Mouse (Mus musculus) right cerebral cortex, postnatal 25 days (tissue): ENCODE results near the gene Hspb7.

ENCODE experiments used
- DNase-seq: peaks from one replicate; pipeline ENCODE4 v3.0.0; 2022

Hspb7 gene

GRCm38 (mm10) chr4:141420192-141420829 lies at the start of gene Hspb7:
Gene Hspb7, plus strand, starts transcription at chr4:141420779.
- no peak for DNase-seq

DNA sequence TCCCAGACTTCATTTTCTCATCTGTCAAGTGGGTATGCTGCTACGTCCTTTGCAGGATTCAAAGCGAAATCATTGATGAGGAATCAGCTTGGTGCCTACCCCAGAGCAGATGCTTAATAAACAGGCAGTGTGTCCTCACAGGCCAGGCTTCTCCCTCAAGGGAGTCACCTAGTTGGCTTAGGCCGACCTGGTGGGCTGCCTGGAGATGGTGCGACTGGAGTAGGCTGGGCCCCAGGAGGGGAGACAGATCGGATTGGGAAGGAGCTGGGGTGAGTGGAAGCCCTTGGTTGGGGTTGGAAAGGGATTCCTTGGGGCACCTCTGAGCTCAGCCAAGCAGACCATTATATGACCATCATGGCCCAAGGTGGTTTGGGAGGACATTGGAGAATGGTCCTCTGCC lies 48.2 kb upstream of the Hspb7 start:
- no peak for DNase-seq

DNA sequence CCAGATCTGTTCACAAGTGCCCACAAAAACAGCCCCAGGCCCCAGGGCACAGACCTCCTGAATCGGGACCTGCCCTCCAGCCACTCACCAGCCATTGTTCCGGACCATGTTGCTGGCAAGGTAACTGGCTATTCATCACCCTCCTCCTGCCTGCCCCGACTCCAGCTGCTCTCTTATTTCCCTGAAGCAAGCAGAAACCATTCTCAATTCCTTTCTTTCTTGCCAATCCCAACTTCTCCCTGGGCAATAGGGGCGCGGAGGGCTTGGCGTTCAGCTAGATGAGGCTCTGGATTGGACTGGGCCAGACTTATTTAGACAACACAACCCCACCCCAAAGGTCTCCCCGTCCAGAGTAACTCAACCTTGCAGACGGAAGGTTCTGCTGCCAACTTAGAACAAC lies 40.9 kb upstream of the Hspb7 start:
- no peak for DNase-seq

GRCm38 (mm10) chr4:141382406-141382805 lies 38.2 kb upstream of the Hspb7 start:
- no peak for DNase-seq

DNA sequence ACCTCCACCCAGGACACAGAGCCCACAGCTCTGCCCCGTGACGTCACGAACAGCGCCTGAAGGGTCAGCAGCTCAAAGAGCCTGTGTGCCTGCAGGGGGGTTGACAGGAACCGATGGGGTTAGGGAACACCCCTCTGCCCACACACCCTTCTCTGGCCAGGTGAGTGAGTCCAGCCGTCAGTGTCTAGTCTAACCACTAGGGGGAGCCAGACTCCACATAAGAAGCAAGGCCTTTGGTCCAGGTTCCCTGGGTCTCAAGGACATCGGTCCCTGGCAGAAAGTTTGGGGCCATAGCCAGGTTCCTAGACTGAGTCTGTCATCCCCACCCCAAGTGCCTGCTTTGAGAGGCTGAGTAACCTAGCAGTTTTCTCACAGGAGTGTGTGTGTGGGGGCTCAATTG lies 35.3 kb upstream of the Hspb7 start:
- DNase-seq = no peak

- no peak for DNase-seq
These were observed 34.4 kb upstream of the Hspb7 start for GRCm38 (mm10) chr4:141386150-141386549.

DNA sequence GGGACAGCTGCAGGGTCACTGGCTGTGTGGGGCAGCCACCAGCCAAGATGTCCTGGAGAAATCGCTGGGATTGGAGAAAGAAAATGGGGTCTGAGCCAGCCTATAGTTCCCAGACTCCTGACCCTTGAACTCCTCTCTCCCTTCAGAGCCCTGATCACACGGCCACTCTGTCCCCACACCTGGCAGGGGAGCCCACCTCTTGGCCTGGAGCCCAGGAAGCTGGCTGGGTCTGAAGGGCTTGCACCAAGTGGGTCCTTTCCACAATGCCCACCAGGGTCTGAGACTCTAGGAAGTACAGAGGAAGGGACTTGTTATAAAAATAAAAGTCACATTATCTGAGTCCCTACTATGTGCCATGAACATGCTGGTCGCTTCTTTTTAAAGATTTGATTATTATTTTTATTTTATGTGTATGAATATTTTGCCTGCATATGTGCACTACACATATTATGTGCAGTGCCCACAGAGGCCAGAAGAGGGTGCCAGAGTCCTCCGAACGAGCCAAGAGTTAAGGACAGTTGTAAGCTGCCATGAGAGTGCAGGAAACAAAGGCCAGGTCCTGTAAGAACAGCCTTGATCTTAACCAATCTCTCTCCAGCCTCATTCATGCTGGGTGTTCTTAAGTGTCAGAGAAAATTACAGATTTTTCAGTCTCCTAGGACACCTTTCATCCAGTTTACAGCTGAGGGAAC lies 33.3 kb upstream of the Hspb7 start:
- DNase-seq = peak; percentile 31

GRCm38 (mm10) chr4:141387933-141388332 lies 32.6 kb upstream of the Hspb7 start:
- DNase-seq = no peak

DNA sequence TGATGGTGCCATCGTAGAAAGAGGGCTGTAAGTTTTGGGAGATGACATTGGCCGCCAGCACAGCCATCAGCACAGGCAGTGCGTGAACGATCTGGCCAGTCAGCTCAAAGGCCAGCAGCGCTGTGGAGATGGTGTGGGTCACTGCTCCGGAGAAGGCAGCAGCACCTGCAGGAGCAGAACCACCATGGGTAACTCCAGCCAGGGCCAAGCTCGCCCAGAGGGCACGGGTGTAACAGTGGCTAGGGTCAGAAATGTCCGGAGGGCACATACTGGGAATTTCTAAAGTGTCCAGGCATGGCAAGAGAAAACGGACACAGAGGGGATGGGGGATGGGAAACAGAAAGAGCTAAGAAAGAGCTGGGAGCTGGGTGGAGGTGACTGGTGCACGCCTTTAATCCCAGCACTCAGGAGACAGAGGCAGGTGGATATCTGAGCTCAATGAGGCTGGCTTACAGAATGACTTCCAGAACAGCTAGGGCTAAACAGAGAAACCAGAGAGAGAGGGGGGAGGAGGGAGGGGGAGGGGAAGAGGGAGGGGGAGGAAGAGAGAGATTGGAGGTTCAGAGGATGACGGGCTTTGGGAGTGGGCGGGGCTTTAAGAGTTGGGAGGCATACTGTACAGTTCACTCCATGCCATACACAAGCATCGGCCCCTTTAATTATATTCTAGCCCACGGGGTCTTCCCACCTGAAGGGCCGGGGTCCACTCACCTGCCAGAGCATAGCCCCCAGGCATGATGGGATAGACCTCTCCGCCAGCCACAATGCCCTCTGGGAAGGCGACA lies 31.0 kb upstream of the Hspb7 start:
- DNase-seq = no peak

- DNase-seq = no peak
These were observed 29.3 kb upstream of the Hspb7 start for GRCm38 (mm10) chr4:141391293-141391692.

DNA sequence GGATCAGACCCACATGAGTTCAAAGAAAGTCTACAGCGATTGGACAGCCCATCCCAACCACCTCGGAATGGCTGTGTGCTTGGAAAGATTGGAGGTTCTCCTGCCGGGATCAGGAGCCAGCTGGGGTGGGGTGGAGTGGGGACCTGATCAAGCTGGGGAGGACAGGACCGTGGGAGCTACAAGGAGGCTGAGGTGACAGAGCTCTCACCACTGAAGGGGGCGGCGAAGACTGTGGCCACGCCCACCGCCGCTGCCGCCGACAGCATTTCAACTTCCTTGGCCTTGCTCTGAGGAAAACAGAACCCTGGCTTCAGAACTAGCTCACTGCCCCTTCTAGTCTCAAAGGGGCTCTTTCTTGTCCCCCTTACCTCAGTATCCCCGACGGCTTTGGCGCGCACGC lies 25.8 kb upstream of the Hspb7 start:
- no peak for DNase-seq

DNA sequence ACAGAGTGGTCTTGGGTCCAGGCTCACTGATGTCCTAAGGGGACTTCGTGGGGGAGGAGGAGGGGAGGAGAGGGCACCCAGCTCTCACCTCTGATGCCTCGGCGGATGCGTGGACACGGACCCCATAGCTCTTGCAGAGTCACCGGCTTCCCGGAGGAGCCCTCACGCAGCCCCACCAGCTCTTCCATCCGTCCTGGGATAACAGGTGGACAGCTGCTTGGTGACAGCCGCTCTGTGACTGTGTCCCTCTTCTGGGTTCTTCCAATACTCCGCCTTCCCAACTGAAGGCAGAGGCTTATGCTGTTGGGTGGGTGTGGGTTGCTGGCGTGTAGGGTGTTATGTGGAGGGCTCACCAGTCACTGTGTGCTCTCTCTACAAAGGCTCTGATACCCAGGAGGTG lies 22.7 kb upstream of the Hspb7 start:
- DNase-seq = no peak

GRCm38 (mm10) chr4:141398545-141398944 lies 22.0 kb upstream of the Hspb7 start, which contains the start of gene Clcnka:
Gene Clcnka, minus strand, starts transcription at chr4:141398724.
- no peak for DNase-seq

- DNase-seq = no peak
These were observed 20.4 kb upstream of the Hspb7 start for GRCm38 (mm10) chr4:141400171-141400570.

- DNase-seq = peak; percentile 84
These were observed 15.9 kb upstream of the Hspb7 start for GRCm38 (mm10) chr4:141404518-141405313.

GRCm38 (mm10) chr4:141405314-141405622 lies 15.3 kb upstream of the Hspb7 start:
- DNase-seq = no peak

- no peak for DNase-seq
These were observed 13.9 kb upstream of the Hspb7 start for GRCm38 (mm10) chr4:141406516-141407299.

- DNase-seq = no peak
These were observed 12.0 kb upstream of the Hspb7 start for GRCm38 (mm10) chr4:141408577-141408976.

- no peak for DNase-seq
These were observed 9.1 kb upstream of the Hspb7 start for GRCm38 (mm10) chr4:141411430-141411992.

DNA sequence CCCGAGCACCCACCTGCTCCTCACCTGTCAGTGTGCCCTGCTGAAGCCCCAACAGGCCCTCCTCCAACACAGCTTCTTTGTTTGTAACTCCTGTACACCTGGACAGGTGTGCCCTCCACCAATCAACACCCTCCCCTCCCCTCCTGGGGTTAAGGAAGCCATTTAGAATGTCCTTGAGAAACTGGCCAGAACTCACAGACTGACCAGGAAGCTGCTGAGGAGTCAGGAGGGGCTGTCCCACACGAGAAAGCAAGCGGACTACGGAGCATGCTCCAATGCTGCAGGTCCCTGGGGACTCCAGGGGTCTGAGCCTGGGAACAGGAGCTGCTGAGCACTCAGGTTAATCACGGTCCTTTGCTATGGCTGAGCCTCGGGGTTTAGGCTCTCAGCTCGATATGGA lies 4.7 kb upstream of the Hspb7 start, which contains the start of gene Clcnkb:
Gene Clcnkb, minus strand, starts transcription at position 91 of the 400 bp plus-strand sequence.
- no peak for DNase-seq

DNA sequence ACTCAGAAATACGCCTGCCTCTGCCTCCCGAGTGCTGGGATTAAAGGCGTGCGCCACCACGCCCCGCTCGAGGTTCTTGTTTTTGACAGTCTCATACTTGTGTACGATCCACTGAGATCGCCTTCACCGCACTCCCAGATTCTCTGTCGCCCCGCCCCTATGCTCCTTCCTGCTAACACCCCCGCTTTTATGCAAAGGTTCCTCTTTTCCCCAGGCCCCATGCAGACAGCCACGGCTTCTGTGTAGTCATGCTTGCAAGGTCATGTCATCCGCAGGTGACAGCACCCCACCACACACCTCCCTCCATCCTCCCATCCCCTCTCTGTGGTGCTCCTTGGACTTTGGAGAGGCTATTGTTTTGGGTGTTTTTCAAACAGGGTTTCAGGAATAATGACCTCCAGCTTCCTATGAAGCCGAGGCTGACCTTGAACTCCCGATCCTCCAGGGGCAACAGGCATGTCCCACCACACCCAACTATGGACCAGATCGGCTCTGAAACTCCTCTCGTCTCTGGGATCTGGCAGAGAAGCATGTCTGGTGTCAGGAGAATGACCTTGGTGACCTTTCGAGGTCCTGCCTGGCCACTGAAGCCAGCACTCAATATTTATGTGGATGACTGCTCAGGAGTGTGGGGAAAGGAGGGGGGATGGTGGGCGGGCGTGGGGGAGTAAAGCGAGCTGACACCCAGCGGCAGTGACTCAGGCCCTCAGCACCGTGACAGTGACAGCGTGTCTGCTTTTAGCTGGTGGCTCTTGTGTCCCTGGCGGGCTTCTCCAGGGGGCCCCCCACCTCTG lies 984 bp upstream of the Hspb7 start:
- DNase-seq = no peak
